ENCODE assay signal across 14 mouse cellular contexts in genomic region chr8:107522555-107522833, GRCm38 (mm10).
DNase-seq lines count a peak whose midpoint lies in the region; ATAC-seq and TF ChIP-seq lines count a peak whose summit lies in the region.
"Had no signal": no experiment of that assay in that cellular context is flagged by ENCODE, and none has a peak within 500 bp of the region (broad histone marks: within the 10 kb centered on the region; RNA-seq: fewer than 3 reads in every experiment).

No protein-coding gene starts in this region.

- no peak for TF ChIP-seq CTCF in midbrain, postnatal 0 days (IDR thresholded peaks at IDR 0.05)

- DNase-seq in heart, embryonic 10.5 days (ENCODE audit: low spot score): no peak
- DNase-seq in heart, postnatal 10 days: no peak
- DNase-seq in midbrain, postnatal 0 days (ENCODE audit: low spot score): peak; percentile 35
- DNase-seq in embryonic facial prominence, embryonic 14.5 days (ENCODE audit: low spot score): peak; percentile 71
- peak; percentile 56 for DNase-seq in limb, embryonic 14.5 days (ENCODE audit: low spot score)
- no peak for DNase-seq in ovary, postnatal 10 days (ENCODE audit: low spot score)
- DNase-seq in embryo, embryonic 9.5 days (ENCODE audit: extremely low spot score): no peak
- DNase-seq: adrenal gland, postnatal 10 days; gastrocnemius, adult 2 months; kidney, adult 11 months; lung, adult 18-20 months; right cerebral cortex, postnatal 14 days had no signal

- peaks cover 6% of the 10 kb centered on the region; the same call in 1 of the 2 replicates for H3K36me3 ChIP-seq in heart, embryonic 10.5 days
- H3K36me3 ChIP-seq in midbrain, postnatal 0 days (ENCODE audit: insufficient read depth, low read length): peaks cover 12% of the 10 kb centered on the region
- peaks cover 20% of the 10 kb centered on the region for H3K36me3 ChIP-seq in midbrain, embryonic 13.5 days
- H3K36me3 ChIP-seq in embryonic facial prominence, embryonic 14.5 days (ENCODE audit: control insufficient read depth, insufficient read depth, low read length): peaks cover 9% of the 10 kb centered on the region; the same call in 1 of the 2 replicates
- peaks cover 11% of the 10 kb centered on the region for H3K36me3 ChIP-seq in limb, embryonic 14.5 days (ENCODE audit: control insufficient read depth, insufficient read depth, low read length)

- H3K4me1 ChIP-seq in heart, embryonic 10.5 days: peaks cover 16% of the 10 kb centered on the region
- H3K4me1 ChIP-seq in midbrain, postnatal 0 days (ENCODE audit: insufficient read depth, low read length): no peaks in the 10 kb centered on the region
- H3K4me1 ChIP-seq in midbrain, embryonic 13.5 days (replicated peaks): no peaks in the 10 kb centered on the region
- H3K4me1 ChIP-seq in embryonic facial prominence, embryonic 14.5 days (ENCODE audit: control insufficient read depth, insufficient read depth, low read length): peaks cover 8% of the 10 kb centered on the region; the same call in 1 of the 2 replicates
- H3K4me1 ChIP-seq in limb, embryonic 14.5 days (ENCODE audit: control insufficient read depth, insufficient read depth, low read length): peaks cover 22% of the 10 kb centered on the region

- intact Hi-C loops in heart, postnatal 10 days (cut with DNase I): no loop called here

- H3K9me3 ChIP-seq in heart, embryonic 10.5 days: no peaks in the 10 kb centered on the region
- H3K9me3 ChIP-seq in midbrain, postnatal 0 days (ENCODE audit: low read length): no peaks in the 10 kb centered on the region
- no peaks in the 10 kb centered on the region for H3K9me3 ChIP-seq in midbrain, embryonic 13.5 days
- no peaks in the 10 kb centered on the region for H3K9me3 ChIP-seq in embryonic facial prominence, embryonic 14.5 days (ENCODE audit: control insufficient read depth, low read length)
- H3K9me3 ChIP-seq in limb, embryonic 14.5 days (ENCODE audit: control insufficient read depth, low read length): no peaks in the 10 kb centered on the region
- H3K9me3 ChIP-seq: G1E had no signal

- H3K27me3 ChIP-seq in heart, embryonic 10.5 days (ENCODE audit: insufficient read depth, poor library complexity, severe bottlenecking): no peaks in the 10 kb centered on the region
- H3K27me3 ChIP-seq in midbrain, postnatal 0 days (ENCODE audit: insufficient read depth, low read length): no peaks in the 10 kb centered on the region
- no peaks in the 10 kb centered on the region for H3K27me3 ChIP-seq in midbrain, embryonic 13.5 days
- H3K27me3 ChIP-seq in embryonic facial prominence, embryonic 14.5 days (replicated peaks; ENCODE audit: control insufficient read depth, insufficient read depth, low read length): no peaks in the 10 kb centered on the region
- H3K27me3 ChIP-seq in limb, embryonic 14.5 days (ENCODE audit: control insufficient read depth, insufficient read depth, low read length): no peaks in the 10 kb centered on the region

- H3K4me2 ChIP-seq in midbrain, postnatal 0 days (ENCODE audit: low read depth, low read length, poor library complexity, severe bottlenecking): no peak overlapping the region
- no peak overlapping the region for H3K4me2 ChIP-seq in midbrain, embryonic 13.5 days (replicated peaks)
- H3K4me2 ChIP-seq in embryonic facial prominence, embryonic 14.5 days (ENCODE audit: low read depth, low read length): no peak overlapping the region
- H3K4me2 ChIP-seq in limb, embryonic 14.5 days (replicated peaks; ENCODE audit: low read depth, low read length, severe bottlenecking): no peak overlapping the region

- no peak for TF ChIP-seq POLR2A in limb, embryonic 14.5 days (IDR thresholded peaks at IDR 0.05; ENCODE audit: borderline replicate concordance, extremely low read depth, insufficient read depth, insufficient read length)

- no peak overlapping the region for H3K9ac ChIP-seq in midbrain, postnatal 0 days (replicated peaks; ENCODE audit: low read length, poor library complexity, severe bottlenecking)
- H3K9ac ChIP-seq in midbrain, embryonic 13.5 days (replicated peaks): no peak overlapping the region
- no peak overlapping the region for H3K9ac ChIP-seq in embryonic facial prominence, embryonic 14.5 days (ENCODE audit: low read depth, low read length)
- H3K9ac ChIP-seq in limb, embryonic 14.5 days (ENCODE audit: low read depth, low read length, severe bottlenecking): no peak overlapping the region

- H3K27ac ChIP-seq in heart, embryonic 10.5 days: peak overlapping the region; percentile 29; the same call in 1 of the 2 replicates
- H3K27ac ChIP-seq in midbrain, postnatal 0 days (ENCODE audit: low read depth, low read length): no peak overlapping the region
- H3K27ac ChIP-seq in midbrain, embryonic 13.5 days: no peak overlapping the region
- peak overlapping the region; percentile 82 for H3K27ac ChIP-seq in embryonic facial prominence, embryonic 14.5 days (replicated peaks; ENCODE audit: low read depth, low read length)
- peak overlapping the region; percentile 88 for H3K27ac ChIP-seq in limb, embryonic 14.5 days (replicated peaks; ENCODE audit: low read depth, low read length)
- H3K27ac ChIP-seq: gastrocnemius, adult 2 months had no signal

- 68% methylated on average over 4 of the region's 4 CpGs for WGBS in heart, embryonic 10.5 days
- 87% methylated on average over 4 of the region's 4 CpGs for WGBS in midbrain, postnatal 0 days
- WGBS in midbrain, embryonic 13.5 days: 85% methylated on average over 4 of the region's 4 CpGs
- 53% methylated on average over 4 of the region's 4 CpGs for WGBS in embryonic facial prominence, embryonic 14.5 days
- WGBS in limb, embryonic 14.5 days: 47% methylated on average over 4 of the region's 4 CpGs

- no peak overlapping the region for H3K4me3 ChIP-seq in heart, embryonic 10.5 days
- no peak overlapping the region for H3K4me3 ChIP-seq in midbrain, postnatal 0 days (ENCODE audit: low read depth, low read length)
- H3K4me3 ChIP-seq in midbrain, embryonic 13.5 days (replicated peaks): no peak overlapping the region
- no peak overlapping the region for H3K4me3 ChIP-seq in embryonic facial prominence, embryonic 14.5 days (ENCODE audit: low read depth, low read length)
- H3K4me3 ChIP-seq in limb, embryonic 14.5 days (replicated peaks; ENCODE audit: low read length): no peak overlapping the region
- H3K4me3 ChIP-seq: gastrocnemius, adult 2 months had no signal

- ATAC-seq in midbrain, postnatal 0 days (ENCODE audit: low FRiP score): no peak
- no peak for ATAC-seq in midbrain, embryonic 13.5 days
- ATAC-seq in embryonic facial prominence, embryonic 14.5 days (ENCODE audit: low read depth): peak; percentile 45
- no peak; the same call in none of the 2 replicates for ATAC-seq in limb, embryonic 14.5 days (ENCODE audit: low FRiP score, low read depth)

Comparison
In these comparisons a context has a peak if more than half of its experiments do, and no peak if none do; other contexts are left out.
1. DNase-seq: peak in midbrain, postnatal 0 days (single experiment), embryonic facial prominence, embryonic 14.5 days (single experiment) and limb, embryonic 14.5 days (single experiment); none in heart, embryonic 10.5 days (single experiment), heart, postnatal 10 days (0 of 2), ovary, postnatal 10 days (single experiment) and embryo, embryonic 9.5 days (single experiment).
2. H3K27ac ChIP-seq: peak in heart, embryonic 10.5 days (single experiment), embryonic facial prominence, embryonic 14.5 days (single experiment) and limb, embryonic 14.5 days (single experiment); none in midbrain, postnatal 0 days (single experiment) and midbrain, embryonic 13.5 days (single experiment).